Mouse (Mus musculus) CH12.LX (cell line): ENCODE measurements at regions not wholly inside any gene's neighbourhood (a gene's known extent, or its start where the extent isn't known, plus 50 kb on each side); places are given as distances from the start of the nearest gene placed in this dataset.

Experiments
- DNase-seq: peaks from one replicate; pipeline ENCODE4 v3.0.0-alpha.2; 2013; ENCODE audit errors: extremely low read depth
- H3K27ac ChIP-seq: 2 replicates; pipeline ENCODE4 v1.5.1; 2012; ENCODE audit warnings: low read depth, mild to moderate bottlenecking, control low read depth, moderate library complexity; ENCODE audit not compliant: insufficient read depth
- H3K27me3 ChIP-seq: replicated peaks from 2 replicates; pipeline ENCODE3; 2012; ENCODE audit warnings: inconsistent platforms
- H3K36me3 ChIP-seq, 2 experiments: replicated peaks in 1 of 2; 2 replicates each; pipeline versions ENCODE3 to v1.6.1; 2012; ENCODE audit warnings: inconsistent platforms in 1 of 2, low read length in 1 of 2, mild to moderate bottlenecking in 1 of 2, mixed read lengths in 1 of 2, moderate library complexity in 1 of 2; ENCODE audit not compliant: control insufficient read depth in 1 of 2, insufficient read depth in 1 of 2
- H3K4me1 ChIP-seq, 2 experiments: 2 replicates each; pipeline ENCODE4 v1.6.1; 2012; ENCODE audit warnings: inconsistent platforms in 1 of 2, moderate library complexity in 1 of 2; ENCODE audit not compliant: insufficient read depth in 2 of 2, control insufficient read depth in 1 of 2
- H3K4me2 ChIP-seq: 2 replicates; pipeline ENCODE4 v1.6.1; 2012; ENCODE audit warnings: low read depth, mild to moderate bottlenecking, control low read depth; ENCODE audit not compliant: poor library complexity, insufficient read depth, severe bottlenecking
- H3K4me3 ChIP-seq, 3 experiments: fragments of 150-350 bp in 1 of 3; sonication (generic) in 1 of 3; replicated peaks in 1 of 3; 2 replicates each; pipeline versions ENCODE3 to v1.5.1; 2011 to 2012; ENCODE audit warnings: low read depth in 2 of 3, low read length in 2 of 3, mild to moderate bottlenecking in 2 of 3, moderate library complexity in 2 of 3, control low read depth in 1 of 3, improper control_type of control experiment in 1 of 3, inconsistent platforms in 1 of 3, mixed read lengths in 1 of 3; ENCODE audit not compliant: poor library complexity in 1 of 3
- H3K79me2 ChIP-seq: replicated peaks from 2 replicates; pipeline ENCODE4 v1.6.1; 2012; ENCODE audit warnings: mild to moderate bottlenecking, moderate library complexity; ENCODE audit not compliant: control insufficient read depth, poor library complexity, insufficient read depth, severe bottlenecking; ENCODE audit errors: extremely low read depth
- H3K9ac ChIP-seq: 2 replicates; pipeline ENCODE4 v1.6.1; 2012; ENCODE audit warnings: low read depth, mild to moderate bottlenecking, control low read depth, moderate library complexity; ENCODE audit not compliant: insufficient read depth
- H3K9me3 ChIP-seq: replicated peaks from 2 replicates; pipeline ENCODE3; 2012; ENCODE audit warnings: low read length, inconsistent platforms, mixed read lengths
- CHD1 ChIP-seq: IDR thresholded peaks from 2 replicates; pipeline ENCODE4 v1.6.1; 2012; ENCODE audit warnings: low read depth, low read length, improper control_type of control experiment, inconsistent platforms
- CHD2 ChIP-seq: IDR thresholded peaks from 2 replicates; pipeline ENCODE4 v1.6.1; 2011; ENCODE audit warnings: low read length, improper control_type of control experiment
- CTCF ChIP-seq, 2 experiments: IDR thresholded peaks in 1 of 2; conservative IDR thresholded peaks in 1 of 2; 2 replicates each; pipeline ENCODE4 v1.5.1; 2011 to 2012; ENCODE audit warnings: low read depth in 2 of 2, low read length in 2 of 2, improper control_type of control experiment in 1 of 2, inconsistent platforms in 1 of 2, mild to moderate bottlenecking in 1 of 2, moderate library complexity in 1 of 2
- ELF1 ChIP-seq: IDR thresholded peaks from 2 replicates; pipeline ENCODE4 v1.6.1; 2014; ENCODE audit warnings: low read depth, mild to moderate bottlenecking, inconsistent platforms, low read length, improper control_type of control experiment
- EP300 ChIP-seq: IDR thresholded peaks from 2 replicates; pipeline ENCODE4 v1.6.1; 2011; ENCODE audit warnings: low read length, improper control_type of control experiment
- ETS1 ChIP-seq: conservative IDR thresholded peaks from 2 replicates; pipeline ENCODE4 v1.6.1; 2012; ENCODE audit warnings: low read depth, mild to moderate bottlenecking, inconsistent platforms, low read length, improper control_type of control experiment, moderate library complexity
- GABPA ChIP-seq: IDR thresholded peaks from 2 replicates; pipeline ENCODE4 v1.6.1; 2012; ENCODE audit warnings: low read depth, low read length, improper control_type of control experiment, inconsistent platforms; ENCODE audit not compliant: insufficient replicate concordance
- HCFC1 ChIP-seq: IDR thresholded peaks from 2 replicates; pipeline ENCODE4 v1.6.1; 2012; ENCODE audit warnings: low read depth, mild to moderate bottlenecking, inconsistent platforms, low read length, improper control_type of control experiment
- JUN ChIP-seq: IDR thresholded peaks from 2 replicates; pipeline ENCODE4 v1.6.1; 2011; ENCODE audit warnings: low read depth, mild to moderate bottlenecking, low read length, improper control_type of control experiment, moderate library complexity; ENCODE audit not compliant: insufficient read depth
- KAT2A ChIP-seq: IDR thresholded peaks from 2 replicates; pipeline ENCODE4 v1.6.1; 2012; ENCODE audit warnings: low read length, improper control_type of control experiment, inconsistent platforms; ENCODE audit not compliant: insufficient replicate concordance
- MAFK ChIP-seq: IDR thresholded peaks from 2 replicates; pipeline ENCODE4 v1.6.1; 2011; ENCODE audit warnings: low read length, improper control_type of control experiment; ENCODE audit not compliant: insufficient replicate concordance
- MAX ChIP-seq: IDR thresholded peaks from 2 replicates; pipeline ENCODE4 v1.6.1; 2011; ENCODE audit warnings: low read length, improper control_type of control experiment
- MAZ ChIP-seq: IDR thresholded peaks from 2 replicates; pipeline ENCODE4 v1.6.1; 2012; ENCODE audit warnings: low read depth, mild to moderate bottlenecking, inconsistent platforms, low read length, improper control_type of control experiment, moderate library complexity
- MXI1 ChIP-seq: IDR thresholded peaks from 2 replicates; pipeline ENCODE4 v1.6.1; 2011; ENCODE audit warnings: mild to moderate bottlenecking, low read depth, low read length, improper control_type of control experiment
- MYC ChIP-seq: IDR thresholded peaks from 2 replicates; pipeline ENCODE4 v1.6.1; 2011; ENCODE audit warnings: low read depth, mild to moderate bottlenecking, improper control_type of control experiment, low read length
- NELFE ChIP-seq: IDR thresholded peaks from 2 replicates; pipeline ENCODE4 v1.6.1; 2011; ENCODE audit warnings: low read depth, low read length, improper control_type of control experiment
- RAD21 ChIP-seq: IDR thresholded peaks from 2 replicates; pipeline ENCODE4 v1.6.1; 2011; ENCODE audit warnings: low read depth, mild to moderate bottlenecking, low read length, improper control_type of control experiment, moderate library complexity
- SMC3 ChIP-seq: IDR thresholded peaks from 2 replicates; pipeline ENCODE4 v1.6.1; 2011; ENCODE audit warnings: low read depth, low read length, improper control_type of control experiment
- TBP ChIP-seq: conservative IDR thresholded peaks from 2 replicates; pipeline ENCODE4 v1.6.1; 2011; ENCODE audit warnings: low read depth, low read length, improper control_type of control experiment
- UBTF ChIP-seq: IDR thresholded peaks from 2 replicates; pipeline ENCODE4 v1.6.1; 2012; ENCODE audit warnings: low read depth, mild to moderate bottlenecking, inconsistent platforms, low read length, improper control_type of control experiment, moderate library complexity
- USF2 ChIP-seq: conservative IDR thresholded peaks from 2 replicates; pipeline ENCODE4 v1.6.1; 2011; ENCODE audit warnings: low read depth, low read length, improper control_type of control experiment
- ZC3H11A ChIP-seq: IDR thresholded peaks from 2 replicates; pipeline ENCODE4 v1.6.1; 2012; ENCODE audit warnings: low read depth, mild to moderate bottlenecking, inconsistent platforms, low read length, improper control_type of control experiment
- dilution Hi-C: fragments of 300-500 bp; cut with MboI; formaldehyde crosslinking; loops from 2 replicates; pipeline ENCODE4 v1.14.3; 2020; ENCODE audit warnings: low sequenced_read_pairs; ENCODE audit not compliant: extremely low pct_unique_long_range_greater_than_20kb, extremely low pct_ligation_motif_present
- in situ Hi-C: fragments of 300-500 bp; cut with MboI; formaldehyde crosslinking; loops from 3 replicates; pipeline ENCODE4 v1.14.3; 2019; ENCODE audit warnings: low sequenced_read_pairs, low pct_ligation_motif_present, low pct_unique_long_range_greater_than_20kb, mixed read lengths

DNA sequence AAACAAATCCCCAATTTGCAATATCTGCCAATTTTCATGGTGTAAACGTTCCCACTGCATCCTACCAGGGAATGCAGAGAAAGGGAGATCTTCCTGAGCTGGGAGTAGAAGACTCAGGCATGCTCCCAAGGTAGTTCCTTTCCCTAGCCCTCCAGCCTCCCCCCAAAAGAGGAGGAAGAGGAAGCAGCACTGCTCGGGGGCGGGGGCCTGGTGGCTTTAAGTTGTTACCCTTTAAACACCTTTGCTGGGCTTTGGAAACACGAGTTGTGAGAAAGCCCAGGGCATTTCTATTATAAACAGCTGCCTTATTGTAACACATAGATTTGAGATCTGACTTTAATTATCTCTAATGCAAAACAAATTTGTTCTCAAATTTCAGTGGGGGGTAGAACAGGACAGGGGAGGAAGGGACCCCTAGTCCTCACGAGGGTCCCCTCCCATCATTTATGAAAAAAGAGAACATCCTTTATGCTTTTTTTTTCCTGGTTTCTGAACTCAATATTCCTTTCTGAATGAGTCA is 87.4 kb upstream of the Gdnf start:
- in situ Hi-C loops (no loop called here), dilution Hi-C loops (no loop called here)
- no peaks in the 10 kb centered on the region for H3K9me3 ChIP-seq

DNA sequence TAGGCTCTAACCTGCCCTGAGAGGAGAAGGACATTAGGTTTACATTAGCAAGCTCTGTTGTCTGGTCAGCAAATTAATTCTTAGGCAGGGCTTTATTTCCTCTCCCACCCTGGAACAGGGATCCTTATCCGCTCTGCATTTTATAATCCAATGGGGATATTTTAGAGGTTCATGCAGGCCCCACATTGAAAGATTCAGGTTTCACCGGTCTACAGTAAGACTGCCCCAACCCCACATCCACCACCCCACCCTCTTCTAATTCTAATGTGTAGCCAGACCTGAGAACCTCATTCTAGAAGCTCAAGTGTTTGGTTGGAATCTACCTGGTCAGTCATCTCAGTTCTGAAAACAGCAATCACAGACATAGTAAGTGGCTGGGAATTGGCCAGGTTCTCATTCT is 86.9 kb upstream of the Gdnf start:
- dilution Hi-C loops (no loop called here), in situ Hi-C loops (no loop called here)
- H3K27me3 ChIP-seq: no peaks in the 10 kb centered on the region
- no peak for DNase-seq
- H3K4me3 ChIP-seq: no peak overlapping the region
- no peak overlapping the region for H3K4me2 ChIP-seq
- H3K9ac ChIP-seq: no peak overlapping the region
- H3K4me1 ChIP-seq: peaks cover 0 to 4% of the 10 kb centered on the region in 2 experiments; a peak in 1 of 4 replicates
- H3K36me3 ChIP-seq: no peaks in the 10 kb centered on the region
- TF ChIP-seq USF2 (no peak), JUN (no peak), GABPA (no peak), ETS1 (no peak), MAX (no peak), MAFK (no peak), CTCF (conservative IDR thresholded peaks at IDR 0.05 in 1 of 2, IDR thresholded peaks at IDR 0.05 in 1 of 2; ENCODE audit: low read depth in 2 of 2, low read length in 2 of 2) (no peak), MXI1 (no peak)
- no peak overlapping the region for H3K27ac ChIP-seq
- no peaks in the 10 kb centered on the region for H3K79me2 ChIP-seq
- H3K9me3 ChIP-seq: no peaks in the 10 kb centered on the region

More for the DNA sequence above, 87.4 kb upstream of the Gdnf start:
- H3K4me1 ChIP-seq: peaks cover 0 to 4% of the 10 kb centered on the region in 2 experiments; a peak in 1 of 4 replicates
- H3K4me2 ChIP-seq: no peak overlapping the region
- no peaks in the 10 kb centered on the region for H3K27me3 ChIP-seq
- H3K36me3 ChIP-seq: no peaks in the 10 kb centered on the region
- TF ChIP-seq ZC3H11A (no peak), MAZ (no peak), TBP (no peak), KAT2A (no peak), RAD21 (no peak), GABPA (no peak), ELF1 (no peak), CHD2 (no peak)
- no peak overlapping the region for H3K27ac ChIP-seq
- no peak for DNase-seq
- no peak overlapping the region for H3K4me3 ChIP-seq
- no peak overlapping the region for H3K9ac ChIP-seq
- H3K79me2 ChIP-seq: no peaks in the 10 kb centered on the region

DNA sequence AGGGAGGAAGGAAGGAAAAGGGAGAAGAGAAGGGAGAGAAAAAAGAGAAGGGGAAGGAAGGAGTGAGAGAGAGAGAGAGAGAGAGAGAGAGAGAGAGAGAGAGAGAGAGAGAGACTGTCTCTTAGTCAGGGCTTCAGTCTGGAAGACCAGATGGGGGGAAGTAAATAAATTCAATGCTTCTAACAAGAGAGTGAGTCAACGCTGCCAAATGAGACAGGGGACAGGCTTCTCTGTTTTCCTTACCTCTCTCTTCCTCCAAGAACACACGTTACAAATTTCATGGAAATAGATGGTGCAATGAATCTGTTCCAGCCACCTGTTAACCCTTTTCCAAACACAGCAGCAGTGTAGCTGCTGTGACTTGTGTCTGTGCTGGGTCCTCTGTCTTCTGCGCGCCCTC is 85.1 kb upstream of the Gdnf start:
- no peaks in the 10 kb centered on the region for H3K79me2 ChIP-seq
- H3K36me3 ChIP-seq: no peaks in the 10 kb centered on the region
- dilution Hi-C loops (no loop called here), in situ Hi-C loops (no loop called here)
- H3K9ac ChIP-seq: no peak overlapping the region
- DNase-seq: no peak
- H3K4me3 ChIP-seq: no peak overlapping the region
- peaks cover 0 to 4% of the 10 kb centered on the region in 2 experiments; a peak in 1 of 4 replicates for H3K4me1 ChIP-seq
- no peaks in the 10 kb centered on the region for H3K9me3 ChIP-seq
- TF ChIP-seq CHD1 (no peak), SMC3 (no peak), MXI1 (no peak), EP300 (no peak), MAX (no peak), MAZ (no peak), ZC3H11A (no peak), USF2 (no peak), GABPA (no peak), ETS1 (no peak), UBTF (no peak), KAT2A (no peak), MYC (no peak), HCFC1 (no peak), CHD2 (no peak), NELFE (no peak)
- TF ChIP-seq, all 38 proteins: peak for 0
- no peak overlapping the region for H3K4me2 ChIP-seq
- no peaks in the 10 kb centered on the region for H3K27me3 ChIP-seq
- H3K27ac ChIP-seq: no peak overlapping the region
